Mouse (Mus musculus) Patski (cell line): Measurements from ENCODE around the gene Asl. TPM values are rescaled to one million over a fixed set of nuclear protein-coding genes. Genes with fewer than 3 reads are reported as not detected.

Experiments
- ATAC-seq: fragments of 100-300 bp; one replicate; pipeline ENCODE4 v1.8.0; 2021
- CTCF ChIA-PET: fragments of 350-600 bp; sonication (Branson Sonifier 250); formaldehyde crosslinking; loops from one replicate; lab custom pipeline; 2022; ENCODE audit warnings: inconsistent platforms; lab: Charles Lee
- POLR2A ChIA-PET: fragments of 350-600 bp; sonication (Branson Sonifier 250); formaldehyde crosslinking; loops from one replicate; lab custom pipeline; 2022; ENCODE audit warnings: antibody characterized with exemption, inconsistent platforms; lab: Charles Lee
- DNase-seq: peaks from one replicate; pipeline ENCODE4 v3.0.0-alpha.2; 2011; ENCODE audit warnings: low read depth, low spot score
- H3K27me3 ChIP-seq: fragments of 371-371 bp; one replicate; pipeline ENCODE4 v1.5.1; 2021
- CTCF ChIP-seq: fragments of 100-300 bp; IDR thresholded peaks from one replicate; pipeline ENCODE4 v1.5.1; 2021
- in situ Hi-C: fragments of 300-500 bp; cut with MboI; formaldehyde crosslinking; loops from 3 replicates; pipeline ENCODE4 v1.11.1; 2018; ENCODE audit warnings: low pct_unique_long_range_greater_than_20kb, mixed read lengths
- polyA plus RNA-seq: library from polyadenylated mRNA; unstranded; gene quantifications from one replicate; pipeline ENCODE4 v1.2.3, GENCODE M21; 2021

Gene Asl
- 83.6 TPM for polyA plus RNA-seq

GRCm38 (mm10) chr5:130029142-130029897 lies at the start of gene Asl, which contains the start of gene Crcp:
TSS of gene Asl (minus strand) at chr5:130029247.
TSS of gene Crcp (plus strand) at chr5:130029290.
- ATAC-seq (peak; percentile 82), DNase-seq (no peak)
- in situ Hi-C loops: no loop called here
- no peaks in the 10 kb centered on the region for H3K27me3 ChIP-seq
- ChIA-PET POLR2A (no interaction called here), CTCF (interaction anchor here (0.8 kb wide), 1 partner anchor 110 kb away, joined by 4 read pairs; no protein-coding TSS in a partner anchor)
- no peak for TF ChIP-seq CTCF

GRCm38 (mm10) chr5:130078834-130079156 lies 49.7 kb upstream of the Asl start:
- ChIA-PET POLR2A (interaction anchor here (0.9 to 1.2 kb wide), 2 partner anchors 22 to 69 kb away, joined by 3 read pairs; no protein-coding TSS in a partner anchor), CTCF (interaction anchor here (1.0 to 2.9 kb wide), 10 partner anchors 10 to 84 kb away, joined by 3 to 9 read pairs (median 5); no protein-coding TSS in a partner anchor)
- in situ Hi-C loops: no loop called here

GRCm38 (mm10) chr5:130078096-130078833 lies 49.2 kb upstream of the Asl start:
- H3K27me3 ChIP-seq: no peaks in the 10 kb centered on the region
- POLR2A ChIA-PET: interaction anchor here (0.9 to 1.2 kb wide), 2 partner anchors 23 to 69 kb away, joined by 3 read pairs; no protein-coding TSS in a partner anchor
- CTCF ChIA-PET: interaction anchor here (1.0 to 2.9 kb wide), 9 partner anchors 9 to 85 kb away, joined by 3 to 9 read pairs (median 5); no protein-coding TSS in a partner anchor
- in situ Hi-C loops: no loop called here
- ATAC-seq (no peak), DNase-seq (no peak)
- TF ChIP-seq CTCF: no peak

More at GRCm38 (mm10) chr5:130078834-130079156, 49.7 kb upstream of the Asl start:
- ATAC-seq (no peak), DNase-seq (no peak)
- no peak for TF ChIP-seq CTCF
- no peaks in the 10 kb centered on the region for H3K27me3 ChIP-seq

- ChIA-PET POLR2A (interaction anchor here (0.8 kb wide), 1 partner anchor 65 kb away, joined by 3 read pairs; no protein-coding TSS in a partner anchor), CTCF (interaction anchor here (0.7 to 1.4 kb wide), 3 partner anchors 10 to 64 kb away, joined by 3 read pairs; no protein-coding TSS in a partner anchor)
- DNase-seq (no peak), ATAC-seq (no peak)
- H3K27me3 ChIP-seq: no peaks in the 10 kb centered on the region
- no peak for TF ChIP-seq CTCF
- in situ Hi-C loops: no loop called here
These were observed 47.3 kb upstream of the Asl start for GRCm38 (mm10) chr5:130076396-130076795.

- ChIA-PET POLR2A (no interaction called here), CTCF (no interaction called here)
- no peaks in the 10 kb centered on the region for H3K27me3 ChIP-seq
- no peak for ATAC-seq
- TF ChIP-seq CTCF: no peak
- no peak for DNase-seq
- in situ Hi-C loops: no loop called here
These were observed 45.4 kb upstream of the Asl start for GRCm38 (mm10) chr5:130074491-130074890.

- TF ChIP-seq CTCF: no peak
- ChIA-PET POLR2A (no interaction called here), CTCF (no interaction called here)
- DNase-seq: no peak
- in situ Hi-C loops: no loop called here
- H3K27me3 ChIP-seq: no peaks in the 10 kb centered on the region
- ATAC-seq: no peak
These were observed 44.0 kb upstream of the Asl start, which contains the start of gene Tpst1 for GRCm38 (mm10) chr5:130073026-130073425. TSS of gene Tpst1 (plus strand) at chr5:130073326.

- ChIA-PET CTCF (interaction anchor here (0.7 to 5.0 kb wide), 6 partner anchors 13 to 96 kb away, joined by 3 to 31 read pairs (median 3); no protein-coding TSS in a partner anchor), POLR2A (no interaction called here)
- ATAC-seq (no peak), DNase-seq (no peak)
- H3K27me3 ChIP-seq: no peaks in the 10 kb centered on the region
- TF ChIP-seq CTCF: no peak
- in situ Hi-C loops: loop anchor here (5.0 kb wide), 1 partner anchor 59 kb away; no protein-coding TSS in a partner anchor
These were observed 38.8 kb upstream of the Asl start for GRCm38 (mm10) chr5:130067841-130068264.

GRCm38 (mm10) chr5:130065579-130065978 lies 36.5 kb upstream of the Asl start:
- H3K27me3 ChIP-seq: no peaks in the 10 kb centered on the region
- peak; percentile 81 for TF ChIP-seq CTCF
- ATAC-seq (no peak), DNase-seq (no peak)
- in situ Hi-C loops: loop anchor here (5.0 kb wide), 1 partner anchor 62 kb away; no protein-coding TSS in a partner anchor
- ChIA-PET CTCF (interaction anchor here (0.7 to 5.0 kb wide), 10 partner anchors 11 to 104 kb away, joined by 3 to 31 read pairs (median 4); no protein-coding TSS in a partner anchor), POLR2A (interaction anchor here (0.9 kb wide), 1 partner anchor 178 kb away, joined by 3 read pairs; no protein-coding TSS in a partner anchor)

- no peaks in the 10 kb centered on the region for H3K27me3 ChIP-seq
- DNase-seq (no peak), ATAC-seq (no peak)
- TF ChIP-seq CTCF: no peak
- ChIA-PET POLR2A (no interaction called here), CTCF (interaction anchor here (1.1 to 5.0 kb wide), 3 partner anchors 15 to 76 kb away, joined by 4 to 31 read pairs (median 4); no protein-coding TSS in a partner anchor)
- in situ Hi-C loops: no loop called here
These were observed 34.7 kb upstream of the Asl start for GRCm38 (mm10) chr5:130063760-130064159.

GRCm38 (mm10) chr5:130062096-130062495 lies 33.0 kb upstream of the Asl start:
- in situ Hi-C loops: no loop called here
- POLR2A ChIA-PET: no interaction called here
- no peak for DNase-seq
- CTCF ChIA-PET: interaction anchor here (1.1 to 1.6 kb wide), 3 partner anchors 9 to 20 kb away, joined by 3 to 4 read pairs (median 4); no protein-coding TSS in a partner anchor
- no peak for ATAC-seq
- H3K27me3 ChIP-seq: no peaks in the 10 kb centered on the region
- no peak for TF ChIP-seq CTCF
